Mouse (Mus musculus) Patski (cell line): ENCODE measurements around the gene Foxo3. TPM values are rescaled to one million over a fixed set of nuclear protein-coding genes. Genes with fewer than 3 reads are reported as not detected.

ENCODE experiments used
- ATAC-seq: fragments of 100-300 bp; one replicate; pipeline ENCODE4 v1.8.0; 2021
- CTCF ChIA-PET: fragments of 350-600 bp; sonication (Branson Sonifier 250); formaldehyde crosslinking; loops from one replicate; lab custom pipeline; 2022; ENCODE audit warnings: inconsistent platforms; lab: Charles Lee
- POLR2A ChIA-PET: fragments of 350-600 bp; sonication (Branson Sonifier 250); formaldehyde crosslinking; loops from one replicate; lab custom pipeline; 2022; ENCODE audit warnings: antibody characterized with exemption, inconsistent platforms; lab: Charles Lee
- DNase-seq: peaks from one replicate; pipeline ENCODE4 v3.0.0-alpha.2; 2011; ENCODE audit warnings: low read depth, low spot score
- H3K27me3 ChIP-seq: fragments of 371-371 bp; one replicate; pipeline ENCODE4 v1.5.1; 2021
- CTCF ChIP-seq: fragments of 100-300 bp; IDR thresholded peaks from one replicate; pipeline ENCODE4 v1.5.1; 2021
- in situ Hi-C: fragments of 300-500 bp; cut with MboI; formaldehyde crosslinking; loops from 3 replicates; pipeline ENCODE4 v1.11.1; 2018; ENCODE audit warnings: low pct_unique_long_range_greater_than_20kb, mixed read lengths
- polyA plus RNA-seq: library from polyadenylated mRNA; unstranded; gene quantifications from one replicate; pipeline ENCODE4 v1.2.3, GENCODE M21; 2021

Foxo3 gene
- polyA plus RNA-seq, 1 experiment from 2014 or later = 17.6 TPM

DNA sequence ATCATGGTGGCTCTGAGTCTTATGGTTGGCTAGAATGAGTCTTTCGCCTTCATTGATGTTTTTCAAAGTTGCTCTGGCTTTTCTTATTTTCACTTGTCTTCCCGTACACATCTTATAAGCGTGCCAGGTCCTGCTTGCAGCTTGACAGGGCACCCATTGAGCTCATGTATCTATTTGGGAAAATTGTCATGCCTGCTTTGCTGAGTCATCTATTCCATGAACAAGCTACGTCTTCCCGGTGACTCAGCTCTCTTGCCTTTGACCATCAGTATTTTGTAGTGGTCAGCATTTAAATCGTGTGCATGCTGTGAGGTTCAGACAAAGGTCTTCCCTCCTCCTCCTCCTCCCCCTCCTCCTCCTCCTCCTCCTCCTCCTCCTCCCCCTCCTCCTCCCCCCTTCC, 22.9 kb upstream of the Foxo3 start:
- POLR2A ChIA-PET = no interaction called here
- ATAC-seq (no peak), DNase-seq (no peak)
- no peaks in the 10 kb centered on the region for H3K27me3 ChIP-seq
- TF ChIP-seq CTCF = no peak
- CTCF ChIA-PET = no interaction called here
- in situ Hi-C loops = loop anchor here (5.0 kb wide), 4 partner anchors 317 to 787 kb away; no protein-coding TSS in a partner anchor

GRCm38 (mm10) chr10:42297954-42298353, 21.4 kb upstream of the Foxo3 start:
- in situ Hi-C loops = loop anchor here (5.0 kb wide), 4 partner anchors 316 to 786 kb away; no protein-coding TSS in a partner anchor
- POLR2A ChIA-PET = no interaction called here
- peak; percentile 40 for TF ChIP-seq CTCF
- no peaks in the 10 kb centered on the region for H3K27me3 ChIP-seq
- no peak for ATAC-seq
- no peak for DNase-seq
- CTCF ChIA-PET = no interaction called here

DNA sequence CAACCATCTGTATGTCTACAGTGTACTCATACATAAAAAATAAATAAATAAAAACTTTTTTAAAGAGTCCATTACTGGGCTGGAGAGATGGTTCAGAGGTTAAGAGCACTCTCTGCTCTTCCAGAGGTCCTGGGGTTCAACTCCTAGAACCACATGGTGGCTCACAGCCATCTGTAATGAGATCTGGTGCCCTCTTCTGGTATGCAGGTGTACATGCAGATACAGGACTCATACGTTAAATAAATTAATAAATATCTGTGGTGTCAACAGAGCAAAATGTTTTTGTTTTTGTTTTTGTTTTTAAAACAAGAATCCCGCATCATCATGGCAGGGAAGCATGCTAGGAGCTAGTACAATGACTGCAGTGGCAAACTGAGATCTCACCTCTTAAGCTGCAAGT, 20.6 kb upstream of the Foxo3 start:
- no peaks in the 10 kb centered on the region for H3K27me3 ChIP-seq
- in situ Hi-C loops = loop anchor here (5.0 kb wide), 4 partner anchors 315 to 785 kb away; no protein-coding TSS in a partner anchor
- CTCF ChIA-PET = no interaction called here
- no peak for ATAC-seq
- POLR2A ChIA-PET = no interaction called here
- no peak for DNase-seq
- no peak for TF ChIP-seq CTCF

GRCm38 (mm10) chr10:42296559-42296958, 20.0 kb upstream of the Foxo3 start:
- ATAC-seq = no peak
- DNase-seq = no peak
- TF ChIP-seq CTCF = no peak
- POLR2A ChIA-PET = no interaction called here
- in situ Hi-C loops = loop anchor here (5.0 kb wide), 4 partner anchors 314 to 784 kb away; no protein-coding TSS in a partner anchor
- CTCF ChIA-PET = no interaction called here
- H3K27me3 ChIP-seq = no peaks in the 10 kb centered on the region

- POLR2A ChIA-PET = interaction anchor here (0.5 to 1.5 kb wide), 2 partner anchors 16 to 466 kb away, joined by 3 read pairs; no protein-coding TSS in a partner anchor
- in situ Hi-C loops = loop anchor here (5.0 kb wide), 4 partner anchors 313 to 783 kb away; no protein-coding TSS in a partner anchor
- DNase-seq (no peak), ATAC-seq (peak; percentile 37)
- CTCF ChIA-PET = interaction anchor here (0.6 to 1.2 kb wide), 4 partner anchors 261 to 604 kb away, joined by 3 to 4 read pairs (median 4); no protein-coding TSS in a partner anchor
- peak; percentile 16 for TF ChIP-seq CTCF
- no peaks in the 10 kb centered on the region for H3K27me3 ChIP-seq
Measured at GRCm38 (mm10) chr10:42295028-42295427, 18.5 kb upstream of the Foxo3 start.

DNA sequence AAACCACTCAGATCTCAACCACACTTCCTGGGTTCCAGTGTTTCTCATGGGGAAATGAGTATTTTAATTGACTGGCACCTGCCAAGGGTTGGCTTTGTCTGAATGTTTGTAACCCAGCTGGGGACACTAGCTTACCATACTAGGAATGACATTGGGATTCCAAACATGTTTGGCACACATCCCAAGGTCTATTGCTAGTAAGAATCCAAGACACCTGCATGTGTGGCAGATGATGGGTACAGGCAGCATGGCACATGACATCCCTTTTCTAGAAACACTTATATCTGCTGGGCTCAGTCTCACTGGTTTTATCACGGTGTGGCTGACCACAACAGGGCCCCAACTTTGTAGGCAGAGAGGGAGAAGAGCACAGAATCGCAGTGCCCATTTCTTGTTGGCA, 17.8 kb upstream of the Foxo3 start:
- DNase-seq (no peak), ATAC-seq (peak; percentile 7)
- POLR2A ChIA-PET = interaction anchor here (0.5 to 1.5 kb wide), 2 partner anchors 16 to 465 kb away, joined by 3 read pairs; no protein-coding TSS in a partner anchor
- no peaks in the 10 kb centered on the region for H3K27me3 ChIP-seq
- CTCF ChIA-PET = interaction anchor here (1.2 to 1.4 kb wide), 3 partner anchors 17 to 604 kb away, joined by 3 to 4 read pairs (median 4); no protein-coding TSS in a partner anchor
- TF ChIP-seq CTCF = no peak
- in situ Hi-C loops = no loop called here

DNA sequence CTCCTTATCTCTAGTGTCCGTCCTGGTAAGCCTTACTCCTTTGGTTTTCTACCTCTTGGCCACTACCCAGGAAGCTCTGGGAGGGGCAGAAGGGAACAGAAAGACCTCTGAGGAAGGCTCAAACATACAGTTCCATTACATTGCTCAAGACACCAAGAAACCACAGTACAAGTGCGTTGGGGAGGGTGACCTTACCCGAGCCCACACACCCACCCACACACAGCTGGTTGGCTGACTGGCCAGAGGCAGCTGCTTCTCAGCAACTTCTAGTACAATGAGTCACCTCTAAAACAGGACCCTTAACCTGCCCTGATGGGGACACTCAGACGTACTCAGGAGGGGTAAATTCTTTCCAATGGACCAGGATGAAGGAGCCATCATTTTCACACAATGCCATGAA, 17.3 kb upstream of the Foxo3 start:
- H3K27me3 ChIP-seq = no peaks in the 10 kb centered on the region
- DNase-seq (no peak), ATAC-seq (peak; percentile 32)
- in situ Hi-C loops = no loop called here
- ChIA-PET POLR2A (interaction anchor here (1.5 kb wide), 1 partner anchor 15 kb away, joined by 3 read pairs; no protein-coding TSS in a partner anchor), CTCF (interaction anchor here (1.2 to 1.4 kb wide), 3 partner anchors 17 to 603 kb away, joined by 3 to 4 read pairs (median 4); no protein-coding TSS in a partner anchor)
- TF ChIP-seq CTCF = no peak

DNA sequence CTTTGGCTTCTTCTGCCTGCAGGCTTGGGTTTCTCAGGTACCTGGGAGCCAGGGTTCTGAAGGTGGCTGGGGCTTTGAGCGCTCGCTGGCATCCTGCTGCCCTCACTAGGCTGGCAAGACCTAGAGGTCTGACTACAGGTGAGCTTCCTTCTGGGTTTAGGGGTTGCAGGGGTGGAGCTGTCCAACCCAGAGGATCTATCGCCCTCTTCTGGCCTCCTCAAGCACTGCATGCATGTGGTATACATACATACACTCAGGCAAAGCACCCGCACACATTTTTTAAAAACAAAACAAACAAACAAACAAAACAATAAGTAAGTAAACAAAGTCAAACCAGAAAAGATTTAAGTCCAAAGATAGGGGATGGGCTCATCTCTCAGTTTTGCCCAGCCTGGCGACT, 14.8 kb upstream of the Foxo3 start:
- DNase-seq (no peak), ATAC-seq (no peak)
- TF ChIP-seq CTCF = peak; percentile 76
- in situ Hi-C loops = no loop called here
- POLR2A ChIA-PET = no interaction called here
- no peaks in the 10 kb centered on the region for H3K27me3 ChIP-seq
- CTCF ChIA-PET = interaction anchor here (0.6 to 2.0 kb wide), 7 partner anchors 30 to 312 kb away, joined by 3 to 10 read pairs (median 3); no protein-coding TSS in a partner anchor

- POLR2A ChIA-PET = interaction anchor here (0.6 to 0.9 kb wide), 2 partner anchors 10 to 121 kb away, joined by 3 to 6 read pairs; no protein-coding TSS in a partner anchor
- ATAC-seq = no peak
- in situ Hi-C loops = no loop called here
Measured at GRCm38 (mm10) chr10:42287666-42288065, 11.1 kb upstream of the Foxo3 start.

DNA sequence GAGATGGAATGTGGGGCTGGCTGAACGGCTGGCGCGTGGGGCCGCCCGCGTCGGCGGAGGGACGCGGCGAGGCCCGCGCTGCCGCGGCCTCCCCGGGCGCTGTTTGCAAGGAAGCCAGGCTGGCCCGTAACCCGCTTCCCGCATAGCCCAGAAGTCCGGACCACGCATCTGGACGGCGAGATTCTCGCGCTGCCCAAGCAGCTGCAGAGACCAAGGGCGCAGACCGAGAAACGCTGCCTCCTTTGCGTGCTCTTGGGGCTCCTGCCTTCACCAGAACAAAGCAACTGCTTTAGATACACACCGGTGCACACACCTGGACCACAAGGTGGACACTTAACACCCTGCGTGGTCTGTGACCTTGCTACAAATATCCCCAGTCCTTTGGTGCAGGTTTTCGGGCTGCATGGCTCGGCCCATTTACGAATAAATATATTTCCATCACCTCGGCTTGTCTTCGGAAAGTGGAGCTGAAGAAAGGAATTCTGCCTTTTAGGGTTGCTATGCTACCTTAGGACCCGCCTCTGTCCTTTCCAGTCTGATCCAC, 1.8 kb upstream of the Foxo3 start:
- ATAC-seq (no peak), DNase-seq (no peak)
- in situ Hi-C loops = loop anchor here (5.0 kb wide), 1 partner anchor 206 kb away; no protein-coding TSS in a partner anchor
- POLR2A ChIA-PET = interaction anchor here (1.1 kb wide), 1 partner anchor 16 kb away, joined by 3 read pairs; no protein-coding TSS in a partner anchor
- TF ChIP-seq CTCF = no peak
- CTCF ChIA-PET = no interaction called here
- no peaks in the 10 kb centered on the region for H3K27me3 ChIP-seq

More at GRCm38 (mm10) chr10:42287666-42288065, 11.1 kb upstream of the Foxo3 start:
- H3K27me3 ChIP-seq = no peaks in the 10 kb centered on the region
- TF ChIP-seq CTCF = no peak
- no peak for DNase-seq
- CTCF ChIA-PET = interaction anchor here (0.8 to 1.5 kb wide), 2 partner anchors 217 to 307 kb away, joined by 3 to 5 read pairs; no protein-coding TSS in a partner anchor
